Mouse (Mus musculus): ENCODE measurements around the gene Plekha7. TPM values are rescaled to one million over a fixed set of nuclear protein-coding genes. Genes with fewer than 3 reads are reported as not detected.

Gene Plekha7
- polyA plus RNA-seq, 1 experiment = not detected

DNA sequence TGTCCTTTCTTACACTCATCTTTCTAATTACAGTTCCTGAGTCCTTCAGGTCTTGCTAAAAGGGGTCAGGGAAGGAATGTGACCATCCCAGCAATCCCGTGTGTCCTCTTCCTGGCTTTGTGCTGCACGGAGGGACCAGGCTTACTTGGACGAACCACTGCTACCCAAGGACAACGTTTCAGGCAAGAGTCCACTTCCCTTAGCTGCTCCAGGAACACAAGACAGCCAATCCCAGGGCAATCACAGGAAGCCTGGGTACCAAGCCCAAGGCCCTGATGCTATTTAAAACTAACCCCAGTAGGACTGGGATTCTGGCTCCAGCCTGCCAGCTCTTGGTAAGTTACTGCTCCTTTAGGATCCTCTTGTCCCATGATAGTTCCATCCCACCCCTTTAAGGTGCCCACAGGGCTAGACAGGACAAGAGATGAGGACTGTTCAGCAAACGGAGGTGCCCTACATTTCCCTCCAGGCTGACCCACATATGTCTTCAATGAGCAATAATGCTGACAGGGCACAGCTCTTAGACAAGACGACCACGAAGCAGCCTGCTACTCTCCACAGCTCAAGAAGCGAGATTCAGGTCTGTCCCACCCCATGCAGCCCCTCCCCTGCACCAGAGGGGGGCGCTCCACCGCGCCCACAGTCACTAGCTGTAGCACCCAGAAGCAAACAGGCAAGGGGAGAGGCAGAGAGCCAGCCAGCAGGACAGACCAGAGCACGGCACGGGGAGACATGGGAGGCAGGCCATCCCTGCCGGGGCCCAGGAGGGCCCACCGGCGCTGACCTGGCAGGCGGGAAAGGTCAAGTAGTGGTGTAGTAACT, 151.9 kb downstream of the Plekha7 start:
- 0 out of 2 replicates have a peak, but pooled peaks cover 5% of the 10 kb centered on the region for H3K4me1 ChIP-seq (ENCODE audit: control insufficient read depth, insufficient read depth, low read length)
- 77% methylated on average over 17 of the region's 17 CpGs for WGBS
- no peak overlapping the region for H3K27ac ChIP-seq (ENCODE audit: insufficient read depth, low read depth, low read length)
- no peak overlapping the region for H3K4me3 ChIP-seq (ENCODE audit: insufficient read depth, low read depth, low read length)
- TF ChIP-seq POLR2A (IDR thresholded peaks at IDR 0.05; ENCODE audit: insufficient read depth, low read depth, low read length) = no peak
- TF ChIP-seq CTCF (IDR thresholded peaks at IDR 0.05; ENCODE audit: insufficient read depth, low read depth, low read length) = no peak

DNA sequence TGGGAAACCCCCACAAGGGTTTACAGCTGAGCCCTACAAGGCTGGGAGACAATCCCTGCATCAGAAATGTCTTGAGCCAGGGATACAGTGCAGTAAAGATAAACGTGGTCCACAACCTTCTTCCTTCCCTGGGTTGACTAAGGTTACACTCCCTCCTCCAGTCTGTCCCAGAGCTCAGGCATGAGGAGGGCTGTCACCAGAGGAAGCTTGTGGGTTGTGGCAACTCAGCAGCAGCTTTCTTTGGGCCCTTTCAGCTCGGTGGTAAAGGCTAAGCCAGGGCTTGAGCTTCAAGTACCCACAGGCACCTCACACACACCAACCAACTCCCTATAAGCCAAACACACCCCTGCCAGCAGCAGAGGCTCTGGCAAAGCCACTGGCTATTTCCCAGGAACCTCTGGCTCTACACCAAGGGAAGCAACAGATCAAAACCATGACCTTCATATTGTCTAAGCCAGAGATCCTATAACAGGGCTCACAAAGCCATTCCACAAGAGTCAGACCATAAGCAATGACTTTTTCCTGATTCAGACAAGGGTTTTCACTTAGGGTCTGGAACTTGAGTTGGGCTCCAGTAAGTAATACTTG, 154.3 kb downstream of the Plekha7 start:
- no peak overlapping the region for H3K4me3 ChIP-seq (ENCODE audit: insufficient read depth, low read depth, low read length)
- TF ChIP-seq CTCF (IDR thresholded peaks at IDR 0.05; ENCODE audit: insufficient read depth, low read depth, low read length) (no peak), POLR2A (IDR thresholded peaks at IDR 0.05; ENCODE audit: insufficient read depth, low read depth, low read length) (no peak)
- no peak overlapping the region for H3K27ac ChIP-seq (ENCODE audit: insufficient read depth, low read depth, low read length)
- 0 out of 2 replicates have a peak, but pooled peaks cover 5% of the 10 kb centered on the region for H3K4me1 ChIP-seq (ENCODE audit: control insufficient read depth, insufficient read depth, low read length)
- WGBS = 64% methylated on average over 2 of the region's 2 CpGs

DNA sequence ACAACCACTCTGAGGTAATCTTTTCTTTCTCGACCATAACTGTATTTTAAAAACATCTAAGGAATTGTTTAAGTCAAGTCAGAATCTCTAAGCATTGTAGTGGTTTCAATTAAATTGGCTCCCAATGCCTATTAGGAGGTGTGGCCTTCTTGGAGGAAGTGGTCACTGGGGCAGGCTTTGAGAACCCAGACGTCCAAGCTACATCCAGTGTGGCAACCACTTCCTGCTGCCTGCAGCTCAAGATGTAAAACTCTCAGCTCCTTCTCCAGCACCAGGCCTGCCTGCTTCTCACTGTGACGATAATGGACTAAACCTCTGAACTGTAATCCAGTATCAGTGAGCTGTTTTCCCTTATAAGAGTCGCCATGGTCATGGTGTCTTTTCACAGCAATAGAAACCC, 158.6 kb downstream of the Plekha7 start:
- H3K27ac ChIP-seq (ENCODE audit: insufficient read depth, low read depth, low read length) = no peak overlapping the region
- WGBS = 76% methylated on average over 4 of the region's 4 CpGs

DNA sequence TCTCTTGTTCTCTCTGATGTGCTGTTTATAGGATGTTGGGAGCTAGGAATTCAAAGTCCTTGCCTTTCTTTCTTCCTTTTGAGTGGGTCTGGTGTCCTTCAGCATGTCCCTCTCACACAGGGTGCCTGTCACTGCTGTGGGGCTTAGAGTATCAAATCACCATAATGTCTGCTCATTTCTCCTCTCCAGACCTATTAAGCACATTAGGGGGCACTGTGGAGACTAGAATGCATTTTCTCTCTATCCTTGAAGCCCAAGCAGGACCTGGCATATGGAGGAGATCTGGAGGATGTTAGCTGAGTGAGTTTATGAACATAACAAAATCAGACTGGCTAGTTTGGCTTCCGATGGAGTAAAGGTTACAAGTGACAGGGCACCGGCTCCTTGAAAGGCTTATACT, 161.1 kb downstream of the Plekha7 start:
- TF ChIP-seq CTCF (IDR thresholded peaks at IDR 0.05; ENCODE audit: insufficient read depth, low read depth, low read length) (no peak), POLR2A (IDR thresholded peaks at IDR 0.05; ENCODE audit: insufficient read depth, low read depth, low read length) (no peak)
- Histone ChIP-seq H3K27ac (ENCODE audit: insufficient read depth, low read depth, low read length) (no peak overlapping the region), H3K4me1 (ENCODE audit: control insufficient read depth, insufficient read depth, low read length) (no peaks in the 10 kb centered on the region), H3K4me3 (ENCODE audit: insufficient read depth, low read depth, low read length) (no peak overlapping the region)
- 94% methylated on average over 2 of the region's 2 CpGs for WGBS

More for the DNA sequence above, 158.6 kb downstream of the Plekha7 start:
- no peak for TF ChIP-seq POLR2A (IDR thresholded peaks at IDR 0.05; ENCODE audit: insufficient read depth, low read depth, low read length)
- no peak for TF ChIP-seq CTCF (IDR thresholded peaks at IDR 0.05; ENCODE audit: insufficient read depth, low read depth, low read length)
- no peaks in the 10 kb centered on the region for H3K4me1 ChIP-seq (ENCODE audit: control insufficient read depth, insufficient read depth, low read length)
- no peak overlapping the region for H3K4me3 ChIP-seq (ENCODE audit: insufficient read depth, low read depth, low read length)

DNA sequence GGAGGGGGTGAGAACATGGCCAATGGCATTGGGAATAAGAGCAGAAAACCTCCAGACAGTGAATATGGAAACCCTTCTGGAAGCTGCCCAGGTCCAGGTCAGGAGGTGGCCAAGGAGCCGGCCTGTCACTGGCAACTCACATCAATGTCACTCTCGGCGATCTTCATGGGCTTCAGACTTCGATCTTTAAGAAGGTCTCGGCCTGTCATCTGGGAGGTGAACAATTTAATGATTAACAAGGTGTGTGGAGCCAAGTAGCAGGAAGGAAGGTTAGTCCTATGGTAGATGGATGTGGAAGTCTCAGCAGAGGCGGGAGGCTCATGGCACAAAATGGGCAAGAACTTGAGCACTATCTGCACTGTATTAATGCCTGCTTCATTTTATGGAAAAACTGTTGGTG, 163.1 kb downstream of the Plekha7 start:
- H3K4me3 ChIP-seq (ENCODE audit: insufficient read depth, low read depth, low read length) = no peak overlapping the region
- 95% methylated on average over 6 of the region's 6 CpGs for WGBS
- no peaks in the 10 kb centered on the region for H3K4me1 ChIP-seq (ENCODE audit: control insufficient read depth, insufficient read depth, low read length)
- no peak overlapping the region for H3K27ac ChIP-seq (ENCODE audit: insufficient read depth, low read depth, low read length)
- TF ChIP-seq CTCF (IDR thresholded peaks at IDR 0.05; ENCODE audit: insufficient read depth, low read depth, low read length) (no peak), POLR2A (IDR thresholded peaks at IDR 0.05; ENCODE audit: insufficient read depth, low read depth, low read length) (no peak)

DNA sequence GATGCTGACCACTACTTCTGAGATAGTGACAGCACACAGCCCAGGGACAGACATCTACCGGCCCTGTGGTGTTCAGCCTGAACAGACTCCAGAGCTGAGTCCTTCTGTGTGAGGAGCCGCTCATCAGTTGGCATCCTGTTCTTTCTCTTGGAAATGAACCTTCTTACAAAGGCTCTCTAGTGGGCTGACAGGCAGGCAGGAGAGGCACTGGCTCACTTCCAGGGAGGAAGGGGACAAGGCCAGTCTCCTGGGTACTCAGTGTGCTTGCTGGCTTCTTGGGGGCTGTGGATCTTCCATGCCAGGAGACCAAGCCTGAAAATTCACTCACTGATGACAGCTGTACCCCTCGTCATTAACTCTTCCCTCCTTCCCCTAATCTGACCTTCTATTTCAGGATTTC, 170.5 kb downstream of the Plekha7 start:
- Histone ChIP-seq H3K27ac (ENCODE audit: insufficient read depth, low read depth, low read length) (no peak overlapping the region), H3K4me1 (ENCODE audit: control insufficient read depth, insufficient read depth, low read length) (no peaks in the 10 kb centered on the region), H3K4me3 (ENCODE audit: insufficient read depth, low read depth, low read length) (no peak overlapping the region)
- TF ChIP-seq POLR2A (IDR thresholded peaks at IDR 0.05; ENCODE audit: insufficient read depth, low read depth, low read length) = no peak
- no peak for TF ChIP-seq CTCF (IDR thresholded peaks at IDR 0.05; ENCODE audit: insufficient read depth, low read depth, low read length)
- 67% methylated on average over 3 of the region's 3 CpGs for WGBS

DNA sequence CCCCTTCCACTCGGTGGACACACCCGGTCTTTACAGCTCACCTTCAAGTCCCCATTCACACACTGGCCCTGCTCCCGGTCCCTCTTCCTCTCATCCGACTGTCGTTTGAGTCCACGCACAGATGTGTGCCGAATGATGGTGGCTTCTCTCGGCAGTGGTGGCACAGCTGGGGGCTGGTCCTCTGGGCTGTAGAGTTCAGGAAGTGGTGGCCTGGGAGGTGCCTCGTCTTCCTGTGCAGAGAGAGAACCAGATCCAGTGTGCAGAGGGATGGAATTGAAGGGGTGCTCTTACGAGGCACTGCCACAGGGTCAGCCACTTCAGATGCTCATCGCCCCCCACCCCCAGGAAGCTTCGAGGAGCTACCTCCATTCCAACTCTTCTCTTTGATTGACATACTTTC, 171.0 kb downstream of the Plekha7 start:
- Histone ChIP-seq H3K4me3 (ENCODE audit: insufficient read depth, low read depth, low read length) (no peak overlapping the region), H3K27ac (ENCODE audit: insufficient read depth, low read depth, low read length) (no peak overlapping the region), H3K4me1 (ENCODE audit: control insufficient read depth, insufficient read depth, low read length) (no peaks in the 10 kb centered on the region)
- 92% methylated on average over 12 of the region's 12 CpGs for WGBS
- TF ChIP-seq CTCF (IDR thresholded peaks at IDR 0.05; ENCODE audit: insufficient read depth, low read depth, low read length) (no peak), POLR2A (IDR thresholded peaks at IDR 0.05; ENCODE audit: insufficient read depth, low read depth, low read length) (no peak)

DNA sequence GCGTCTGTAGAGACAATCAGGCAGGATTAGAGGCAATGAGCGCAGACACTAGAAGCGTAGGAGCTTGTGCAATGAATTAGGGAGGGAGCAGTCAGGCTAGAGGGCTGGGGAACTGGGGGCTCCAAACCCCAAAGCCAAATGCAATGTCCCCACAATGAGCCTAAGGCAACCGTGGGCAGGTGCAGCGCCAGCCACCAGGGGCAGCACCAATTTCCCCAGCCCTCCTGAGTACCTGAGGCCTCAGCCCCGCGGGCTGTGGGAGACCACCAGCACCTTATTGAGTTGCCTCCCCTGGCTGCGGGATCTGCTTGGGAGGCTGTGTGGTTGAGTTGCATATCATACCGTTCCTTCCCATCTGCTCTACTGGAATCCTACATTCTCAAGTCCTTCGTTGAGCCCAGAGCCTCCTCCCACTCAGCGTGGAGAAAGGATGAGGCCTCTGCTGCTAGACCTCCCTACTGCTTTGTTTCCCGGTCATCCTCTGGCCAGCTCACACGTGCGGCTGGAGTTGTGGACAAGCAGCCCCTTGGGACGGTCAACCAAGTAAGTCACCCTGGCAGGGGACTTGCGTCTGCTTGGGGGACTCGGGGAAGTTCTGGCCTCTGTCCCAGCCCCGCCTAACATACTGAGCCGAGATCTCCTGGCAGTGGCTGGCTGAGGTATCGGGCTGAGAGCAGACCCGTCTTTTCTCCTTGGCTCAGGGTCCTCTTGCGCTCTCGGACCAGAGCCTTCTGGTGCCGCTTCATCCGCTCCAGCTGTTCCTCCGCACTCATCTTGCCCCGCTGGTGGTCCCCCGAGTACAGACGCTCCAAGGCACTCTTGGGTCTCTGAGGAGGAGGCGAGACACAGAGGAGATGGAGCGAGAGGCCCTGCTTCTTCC, 173.5 kb downstream of the Plekha7 start:
- Histone ChIP-seq H3K4me1 (ENCODE audit: control insufficient read depth, insufficient read depth, low read length) (no peaks in the 10 kb centered on the region), H3K27ac (ENCODE audit: insufficient read depth, low read depth, low read length) (no peak overlapping the region), H3K4me3 (ENCODE audit: insufficient read depth, low read depth, low read length) (no peak overlapping the region)
- TF ChIP-seq CTCF (IDR thresholded peaks at IDR 0.05; ENCODE audit: insufficient read depth, low read depth, low read length) (no peak), POLR2A (IDR thresholded peaks at IDR 0.05; ENCODE audit: insufficient read depth, low read depth, low read length) (no peak)
- 83% methylated on average over 31 of the region's 31 CpGs for WGBS

Data from olfactory bulb, adult 2 months (tissue).